Mouse (Mus musculus): ENCODE measurements around the gene Tigar. TPM values are rescaled to one million over a fixed set of nuclear protein-coding genes. Genes with fewer than 3 reads are reported as not detected.

The Tigar gene
- polyA plus RNA-seq, 1 experiment from 2014 or later = 6.1 TPM

GRCm38 (mm10) chr6:127149303-127149943 lies 40.1 kb upstream of the Tigar start:
- no peaks in the 10 kb centered on the region for H3K9me3 ChIP-seq
- peaks cover 40% of the 10 kb centered on the region for H3K27me3 ChIP-seq
- peak overlapping the region; percentile 46 for H3K9ac ChIP-seq
- no peak for ATAC-seq (ENCODE audit: low FRiP score, low read depth)
- peak overlapping the region; percentile 49 for H3K4me3 ChIP-seq
- H3K4me2 ChIP-seq = peak overlapping the region; percentile 83
- WGBS = under 1% methylated on average over 30 of the region's 30 CpGs
- H3K27ac ChIP-seq (replicated peaks) = no peak overlapping the region
- peaks cover 55% of the 10 kb centered on the region for H3K4me1 ChIP-seq (replicated peaks)
- H3K36me3 ChIP-seq = no peaks in the 10 kb centered on the region

GRCm38 (mm10) chr6:127148526-127149302 lies 39.4 kb upstream of the Tigar start:
- Histone ChIP-seq H3K4me1 (replicated peaks) (peaks cover 48% of the 10 kb centered on the region), H3K4me2 (peak overlapping the region; percentile 83)

GRCm38 (mm10) chr6:127147665-127148064 lies 38.3 kb upstream of the Tigar start:
- ATAC-seq (ENCODE audit: low FRiP score, low read depth) = peak; percentile 28
- H3K36me3 ChIP-seq = no peaks in the 10 kb centered on the region
- no peak overlapping the region for H3K27ac ChIP-seq (replicated peaks)
- peaks cover 23% of the 10 kb centered on the region for H3K27me3 ChIP-seq
- 0% methylated on average over 4 of the region's 4 CpGs for WGBS
- H3K4me1 ChIP-seq (replicated peaks) = peaks cover 38% of the 10 kb centered on the region
- no peak overlapping the region for H3K4me3 ChIP-seq
- H3K4me2 ChIP-seq = peak overlapping the region; percentile 83
- H3K9ac ChIP-seq = no peak overlapping the region; the same call in 1 of the 2 replicates
- H3K9me3 ChIP-seq = no peaks in the 10 kb centered on the region

More at GRCm38 (mm10) chr6:127148526-127149302, 39.4 kb upstream of the Tigar start:
- H3K4me3 ChIP-seq = peak overlapping the region; percentile 49
- H3K9me3 ChIP-seq = no peaks in the 10 kb centered on the region
- H3K27me3 ChIP-seq = peaks cover 33% of the 10 kb centered on the region
- peak overlapping the region; percentile 46; the same call in 1 of the 2 replicates for H3K9ac ChIP-seq
- H3K27ac ChIP-seq (replicated peaks) = no peak overlapping the region
- no peaks in the 10 kb centered on the region for H3K36me3 ChIP-seq
- ATAC-seq (ENCODE audit: low FRiP score, low read depth) = no peak
- WGBS = 5% methylated on average over 20 of the region's 20 CpGs

GRCm38 (mm10) chr6:127146322-127146947 lies 37.1 kb upstream of the Tigar start:
- Histone ChIP-seq H3K27ac (replicated peaks) (no peak overlapping the region), H3K4me2 (no peak overlapping the region), H3K4me3 (no peak overlapping the region), H3K9me3 (no peaks in the 10 kb centered on the region), H3K36me3 (no peaks in the 10 kb centered on the region), H3K27me3 (peaks cover 12% of the 10 kb centered on the region), H3K4me1 (replicated peaks) (peaks cover 26% of the 10 kb centered on the region), H3K9ac (no peak overlapping the region)
- ATAC-seq (ENCODE audit: low FRiP score, low read depth) = no peak
- 78% methylated on average over 3 of the region's 3 CpGs for WGBS

- WGBS = 83% methylated on average over 20 of the region's 20 CpGs
- ATAC-seq (ENCODE audit: low FRiP score, low read depth) = no peak
- Histone ChIP-seq H3K36me3 (no peaks in the 10 kb centered on the region), H3K4me3 (no peak overlapping the region), H3K4me1 (replicated peaks) (peaks cover 18% of the 10 kb centered on the region), H3K4me2 (no peak overlapping the region), H3K27ac (replicated peaks) (no peak overlapping the region), H3K9ac (no peak overlapping the region), H3K27me3 (peaks cover 9% of the 10 kb centered on the region), H3K9me3 (no peaks in the 10 kb centered on the region)
Observed at GRCm38 (mm10) chr6:127145464-127146190, 36.3 kb upstream of the Tigar start.

- Histone ChIP-seq H3K36me3 (no peaks in the 10 kb centered on the region), H3K4me3 (no peak overlapping the region), H3K4me2 (no peak overlapping the region), H3K27ac (replicated peaks) (no peak overlapping the region), H3K27me3 (peaks cover 9% of the 10 kb centered on the region), H3K4me1 (replicated peaks) (peaks cover 2% of the 10 kb centered on the region), H3K9ac (no peak overlapping the region), H3K9me3 (no peaks in the 10 kb centered on the region)
- no peak for ATAC-seq (ENCODE audit: low FRiP score, low read depth)
- 78% methylated on average over 7 of the region's 7 CpGs for WGBS
Observed at GRCm38 (mm10) chr6:127143576-127144288, 34.4 kb upstream of the Tigar start.

GRCm38 (mm10) chr6:127143124-127143520 lies 33.8 kb upstream of the Tigar start:
- no peak for ATAC-seq (ENCODE audit: low FRiP score, low read depth)
- WGBS = 81% methylated on average over 10 of the region's 10 CpGs

GRCm38 (mm10) chr6:127142154-127143123 lies 33.1 kb upstream of the Tigar start:
- H3K4me1 ChIP-seq (replicated peaks) = no peaks in the 10 kb centered on the region
- no peak overlapping the region for H3K9ac ChIP-seq
- H3K4me3 ChIP-seq = no peak overlapping the region
- no peak overlapping the region for H3K27ac ChIP-seq (replicated peaks)
- H3K9me3 ChIP-seq = no peaks in the 10 kb centered on the region
- H3K27me3 ChIP-seq = no peaks in the 10 kb centered on the region
- 21% methylated on average over 9 of the region's 10 CpGs for WGBS
- ATAC-seq (ENCODE audit: low FRiP score, low read depth) = peak; percentile 55; the same call in 1 of the 2 replicates
- peak overlapping the region; percentile 32; the same call in 1 of the 2 replicates for H3K4me2 ChIP-seq
- no peaks in the 10 kb centered on the region for H3K36me3 ChIP-seq

More at GRCm38 (mm10) chr6:127143124-127143520, 33.8 kb upstream of the Tigar start:
- Histone ChIP-seq H3K4me1 (replicated peaks) (peaks cover 2% of the 10 kb centered on the region; the same call in 1 of the 2 replicates), H3K9me3 (no peaks in the 10 kb centered on the region), H3K4me2 (no peak overlapping the region), H3K4me3 (no peak overlapping the region), H3K36me3 (no peaks in the 10 kb centered on the region), H3K27me3 (peaks cover 2% of the 10 kb centered on the region; the same call in 1 of the 2 replicates), H3K27ac (replicated peaks) (no peak overlapping the region), H3K9ac (no peak overlapping the region)

- H3K9ac ChIP-seq = no peak overlapping the region
- no peaks in the 10 kb centered on the region for H3K27me3 ChIP-seq
- no peaks in the 10 kb centered on the region for H3K36me3 ChIP-seq
- no peak overlapping the region for H3K4me3 ChIP-seq
- no peak overlapping the region for H3K4me2 ChIP-seq
- H3K27ac ChIP-seq (replicated peaks) = no peak overlapping the region
- WGBS = 94% methylated on average over 11 of the region's 11 CpGs
- no peaks in the 10 kb centered on the region for H3K9me3 ChIP-seq
- ATAC-seq (ENCODE audit: low FRiP score, low read depth) = no peak
- peaks cover 9% of the 10 kb centered on the region for H3K4me1 ChIP-seq (replicated peaks)
Observed at GRCm38 (mm10) chr6:127138962-127139361, 29.6 kb upstream of the Tigar start.

- no peak overlapping the region for H3K9ac ChIP-seq
- H3K4me2 ChIP-seq = peak overlapping the region; percentile 48
- H3K27ac ChIP-seq (replicated peaks) = no peak overlapping the region
- H3K36me3 ChIP-seq = no peaks in the 10 kb centered on the region
- H3K4me3 ChIP-seq = peak overlapping the region; percentile 18; the same call in 1 of the 2 replicates
- ATAC-seq (ENCODE audit: low FRiP score, low read depth) = peak; percentile 90
- no peaks in the 10 kb centered on the region for H3K27me3 ChIP-seq
- 35% methylated on average over 15 of the region's 16 CpGs for WGBS
- no peaks in the 10 kb centered on the region for H3K9me3 ChIP-seq
- peaks cover 25% of the 10 kb centered on the region for H3K4me1 ChIP-seq (replicated peaks)
Observed at GRCm38 (mm10) chr6:127133433-127134245, 24.3 kb upstream of the Tigar start.
